Mouse (Mus musculus): ENCODE data around the gene U2af1.

GRCm38 (mm10) chr17:31613086-31613755, 45.5 kb downstream of the U2af1 start:
- TF ChIP-seq CTCF (IDR thresholded peaks at IDR 0.05; ENCODE audit: low read depth, low read length) (no peak), POLR2A (IDR thresholded peaks at IDR 0.05; ENCODE audit: borderline replicate concordance, low read depth, low read length) (no peak)

All from bone marrow macrophage, adult 2 months (primary cell).